Mouse (Mus musculus): ENCODE results near the gene Morn5.

The Morn5 gene

GRCm38 (mm10) chr2:36104956-36105741 is 55.9 kb downstream of the Morn5 start, which contains the start of gene Lhx6:
Lhx6 (minus strand) TSS chr2:36105408.
- DNase-seq: no peak

GRCm38 (mm10) chr2:36108615-36109014 is 59.4 kb downstream of the Morn5 start:
- no peak for DNase-seq

- no peak for DNase-seq
Observed at GRCm38 (mm10) chr2:36112632-36113031, 63.4 kb downstream of the Morn5 start.

- DNase-seq: no peak
Observed at GRCm38 (mm10) chr2:36126795-36127429, 77.7 kb downstream of the Morn5 start.

- no peak for DNase-seq
Observed at GRCm38 (mm10) chr2:36127973-36128372, 78.7 kb downstream of the Morn5 start.

- no peak for DNase-seq
Observed at GRCm38 (mm10) chr2:36129051-36129450, 79.8 kb downstream of the Morn5 start.
